Mouse (Mus musculus): ENCODE measurements around the gene Dock1.
A peak's percentile ranks its signal among the peaks of the same experiment; 100 is the strongest.

Gene Dock1

GRCm38 (mm10) chr7:134751496-134751895 lies 81.0 kb downstream of the Dock1 start:
- no peak for DNase-seq (ENCODE audit: low read depth, low spot score)

- no peak for DNase-seq (ENCODE audit: low read depth, low spot score)
These were observed 83.0 kb downstream of the Dock1 start for GRCm38 (mm10) chr7:134753417-134753816.

DNA sequence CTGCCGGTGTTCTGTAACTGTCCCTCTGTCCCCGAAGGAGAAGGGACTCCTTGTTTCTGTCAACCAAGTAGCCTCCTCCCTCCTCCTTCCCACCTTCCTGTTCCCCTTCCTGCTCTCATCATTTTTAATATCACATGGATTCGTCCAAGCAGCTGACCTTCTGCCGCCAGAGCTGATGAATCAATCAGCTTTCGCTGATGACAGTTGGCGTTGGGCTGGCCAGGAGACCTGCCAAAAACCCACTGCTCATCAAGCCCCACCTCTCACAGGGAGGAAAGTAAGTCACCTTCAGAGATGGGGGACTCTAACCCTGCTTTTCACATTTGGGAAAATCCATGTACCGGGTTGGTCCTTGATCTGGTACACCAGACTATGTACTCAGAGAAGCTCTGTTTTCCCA lies 87.2 kb downstream of the Dock1 start:
- DNase-seq (ENCODE audit: low read depth, low spot score) = no peak

- no peak for DNase-seq (ENCODE audit: low read depth, low spot score)
These were observed 91.3 kb downstream of the Dock1 start for GRCm38 (mm10) chr7:134761799-134762198.

DNA sequence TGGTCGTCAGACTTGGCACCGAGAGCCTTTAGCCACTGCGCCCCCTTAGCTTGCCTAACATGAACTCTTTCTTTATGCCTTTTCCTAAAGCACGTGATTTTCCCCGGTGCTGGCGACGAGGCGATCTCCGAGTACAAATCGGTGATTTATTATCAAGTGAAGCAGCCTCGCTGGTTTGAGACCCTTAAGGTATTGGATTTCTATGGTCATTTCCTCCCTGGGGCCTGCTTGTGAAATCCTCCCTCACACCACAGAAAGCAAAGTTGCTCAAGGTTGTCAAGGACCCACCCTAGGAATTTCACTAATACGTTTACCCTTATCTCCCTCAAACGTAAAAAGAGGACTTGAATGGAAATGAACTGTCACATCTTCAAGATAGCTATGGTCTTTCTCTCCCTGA lies 94.7 kb downstream of the Dock1 start:
- DNase-seq (ENCODE audit: low read depth, low spot score) = no peak

GRCm38 (mm10) chr7:134771314-134771713 lies 100.9 kb downstream of the Dock1 start:
- no peak for DNase-seq (ENCODE audit: low read depth, low spot score)

DNA sequence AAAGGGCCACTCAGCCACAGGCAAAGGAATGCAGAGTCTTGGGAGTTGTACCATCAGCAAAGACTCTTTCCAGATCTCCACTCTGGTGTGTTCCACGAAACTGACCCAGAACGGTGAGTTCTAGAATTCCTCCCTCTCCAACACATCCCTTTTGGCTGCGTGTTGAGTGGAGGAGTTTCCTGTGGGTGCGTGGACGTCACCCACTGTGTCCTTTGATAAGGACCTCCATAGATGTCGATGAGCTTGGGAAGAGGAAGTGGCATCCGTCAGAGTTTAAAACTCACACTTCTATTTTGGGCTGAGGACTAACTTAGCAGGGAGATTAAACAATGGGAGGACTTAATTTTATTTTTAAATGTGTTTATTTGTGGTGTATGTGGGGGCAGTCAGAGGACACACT lies 101.9 kb downstream of the Dock1 start:
- no peak for DNase-seq (ENCODE audit: low read depth, low spot score)

DNA sequence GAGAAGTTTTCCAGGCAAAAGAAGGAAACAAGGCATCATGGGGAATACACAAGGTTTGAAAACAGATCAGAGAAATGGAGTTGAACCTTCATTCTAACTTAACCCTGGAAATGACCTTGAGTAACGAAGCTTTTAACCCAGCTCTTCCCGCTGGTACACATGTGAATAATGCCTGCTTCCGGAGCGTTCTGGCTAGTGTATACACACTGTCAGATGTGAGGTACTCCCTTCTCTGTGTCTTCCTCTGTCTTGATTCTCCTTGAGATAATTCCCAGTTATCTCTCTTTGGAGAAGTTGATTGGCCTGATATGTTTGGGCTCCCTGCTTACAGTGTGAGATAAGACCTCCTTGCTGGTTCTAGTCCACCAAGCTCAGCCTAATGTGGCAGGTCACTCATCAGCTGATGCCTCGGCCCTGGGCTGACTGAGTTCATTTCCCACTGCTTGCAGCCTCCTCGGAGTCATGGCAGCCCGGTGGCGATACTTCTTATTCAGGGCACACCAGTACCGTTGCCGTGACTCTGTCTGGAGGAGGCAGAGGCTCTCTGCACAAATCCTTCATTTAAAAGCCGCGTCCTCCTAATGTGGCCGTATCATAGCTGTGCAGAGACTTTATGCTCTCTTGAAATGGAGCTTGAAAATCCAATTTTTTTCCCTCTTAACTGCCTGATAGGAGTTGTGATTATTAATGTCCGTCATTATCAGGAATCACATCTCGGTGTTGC lies 102.6 kb downstream of the Dock1 start:
- DNase-seq (ENCODE audit: low read depth, low spot score) = no peak

DNA sequence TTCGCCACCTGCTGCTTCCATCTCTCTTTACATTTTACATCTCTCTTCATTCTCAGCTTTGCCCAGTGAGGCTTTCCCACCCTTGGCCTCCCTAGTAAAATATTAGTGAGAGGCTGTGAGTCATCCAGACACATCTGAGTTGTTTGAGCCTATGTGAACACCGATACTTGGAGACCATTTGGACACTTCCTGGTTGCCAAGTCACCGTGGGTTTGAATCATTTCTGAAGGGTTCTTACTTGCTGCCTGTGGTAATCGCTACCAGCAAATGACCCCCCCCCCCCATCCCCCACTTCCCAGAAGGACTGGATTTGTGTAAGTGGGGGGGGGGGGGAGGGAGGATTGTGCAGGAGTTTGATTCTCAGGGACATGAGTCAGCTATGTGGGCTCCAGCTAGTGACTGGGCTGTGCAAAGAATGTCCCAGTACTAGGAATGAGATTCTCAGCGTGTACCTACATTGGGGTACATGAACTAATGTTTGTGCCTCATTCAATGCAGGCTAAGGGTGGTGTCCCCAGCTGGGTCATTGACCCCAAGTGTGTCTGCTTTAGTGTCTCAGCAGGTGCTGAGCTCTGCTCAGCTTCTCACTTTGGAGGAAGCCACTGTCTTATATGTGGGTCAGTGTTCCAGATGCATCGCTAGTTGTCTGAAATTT lies 103.4 kb downstream of the Dock1 start:
- DNase-seq (ENCODE audit: low read depth, low spot score) = no peak

- DNase-seq (ENCODE audit: low read depth, low spot score) = peak; percentile 66
These were observed 104.2 kb downstream of the Dock1 start for GRCm38 (mm10) chr7:134774468-134775162.

DNA sequence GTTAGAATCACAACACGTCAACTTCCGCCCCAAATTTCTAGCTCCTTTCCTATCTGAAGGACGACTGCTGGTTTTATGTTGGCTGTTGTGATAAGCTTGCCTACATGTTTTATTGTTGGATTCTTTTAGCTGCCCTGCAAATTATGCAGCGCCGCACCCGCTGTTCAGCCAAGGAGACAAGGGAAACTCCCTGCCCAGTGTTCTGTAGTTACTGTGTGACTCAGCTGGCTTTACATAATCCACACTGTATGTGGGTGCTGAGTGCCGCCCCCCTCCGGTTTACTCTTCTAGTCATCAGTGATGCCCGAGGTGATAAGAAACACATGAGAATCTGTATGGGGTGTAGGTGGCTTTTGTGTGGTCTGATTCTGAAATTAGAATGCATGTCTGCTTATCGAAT lies 105.2 kb downstream of the Dock1 start:
- DNase-seq (ENCODE audit: low read depth, low spot score) = no peak

- DNase-seq (ENCODE audit: low read depth, low spot score) = no peak
These were observed 105.9 kb downstream of the Dock1 start for GRCm38 (mm10) chr7:134776306-134776705.

- no peak for DNase-seq (ENCODE audit: low read depth, low spot score)
These were observed 109.3 kb downstream of the Dock1 start for GRCm38 (mm10) chr7:134779761-134780160.

GRCm38 (mm10) chr7:134787110-134787509 lies 116.7 kb downstream of the Dock1 start:
- DNase-seq (ENCODE audit: low read depth, low spot score) = no peak

DNA sequence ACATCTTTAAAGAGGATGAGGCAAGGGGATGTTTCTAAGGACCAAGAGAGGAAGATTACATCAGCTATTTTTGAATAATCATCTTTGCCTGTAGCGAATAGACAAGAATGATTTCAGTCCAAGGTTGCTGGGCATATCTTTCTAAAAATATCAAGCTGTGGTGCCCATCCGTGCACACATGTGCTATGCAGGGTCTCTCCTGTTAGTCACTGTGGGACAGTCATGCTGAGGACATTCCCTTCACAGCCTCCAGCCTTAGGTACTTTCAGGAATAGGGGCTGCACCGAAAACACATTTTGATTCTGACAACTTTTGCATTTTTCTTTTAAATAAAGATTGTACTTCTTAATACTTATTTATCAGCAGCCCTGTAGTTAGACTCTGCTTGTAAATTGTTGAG lies 124.4 kb downstream of the Dock1 start:
- DNase-seq (ENCODE audit: low read depth, low spot score) = no peak

DNA sequence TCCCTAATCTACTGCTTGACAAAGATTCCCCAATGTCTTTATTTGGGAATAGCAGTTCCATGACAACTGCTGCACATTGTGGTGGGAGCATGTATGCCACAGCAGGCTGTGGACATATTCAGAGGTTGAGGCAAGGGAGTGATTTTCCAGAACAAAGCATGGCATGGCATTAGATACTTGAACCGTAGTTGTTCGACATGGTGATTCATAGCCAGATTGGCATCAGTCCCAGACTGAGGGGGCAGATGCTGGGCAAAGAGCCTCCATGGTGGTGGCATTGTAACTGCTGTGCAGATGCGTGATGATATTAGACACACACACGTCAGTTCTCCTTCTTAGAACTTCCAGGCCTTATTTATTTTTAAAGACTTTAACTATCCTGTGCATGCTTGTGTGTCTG lies 129.6 kb downstream of the Dock1 start:
- no peak for DNase-seq (ENCODE audit: low read depth, low spot score)

GRCm38 (mm10) chr7:134804422-134804821 lies 134.0 kb downstream of the Dock1 start:
- DNase-seq (ENCODE audit: low read depth, low spot score) = no peak

DNA sequence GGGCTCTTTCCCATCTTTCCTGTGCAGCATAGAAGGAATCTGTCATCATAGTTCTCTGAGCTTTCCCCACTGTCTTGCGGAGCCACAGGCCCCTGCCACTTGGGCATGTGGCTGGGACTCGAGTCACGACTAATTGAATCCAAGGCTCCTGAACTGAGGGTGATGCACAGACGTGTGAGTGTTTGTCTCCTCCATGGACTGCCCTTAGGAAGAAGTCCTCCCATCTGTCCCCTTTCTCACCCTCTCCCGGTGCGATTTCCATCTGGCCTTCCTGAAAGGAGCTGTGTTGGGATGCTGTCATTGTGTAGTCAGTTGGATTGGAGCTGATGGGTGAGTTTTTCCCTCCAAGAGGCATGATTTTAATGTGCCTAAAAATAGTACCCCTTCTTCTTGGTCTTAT lies 136.3 kb downstream of the Dock1 start:
- DNase-seq (ENCODE audit: low read depth, low spot score) = peak; percentile 34

DNA sequence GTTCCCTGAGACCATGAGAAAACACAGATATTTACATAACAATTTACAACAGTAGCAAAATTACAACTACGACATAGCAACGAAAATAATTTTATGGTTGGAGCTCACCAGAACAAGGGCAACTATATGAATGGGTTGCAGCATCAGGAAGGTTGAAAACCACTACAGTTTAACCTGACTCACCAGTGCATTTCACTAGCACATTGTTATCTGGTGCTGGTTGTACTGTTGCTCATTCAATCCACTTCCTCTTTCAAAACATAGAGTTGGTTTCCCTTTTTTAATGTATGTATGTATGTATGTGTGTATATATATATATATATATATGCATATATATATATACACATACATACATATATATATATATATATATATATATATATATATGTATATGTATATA lies 138.0 kb downstream of the Dock1 start:
- no peak for DNase-seq (ENCODE audit: low read depth, low spot score)

DNA sequence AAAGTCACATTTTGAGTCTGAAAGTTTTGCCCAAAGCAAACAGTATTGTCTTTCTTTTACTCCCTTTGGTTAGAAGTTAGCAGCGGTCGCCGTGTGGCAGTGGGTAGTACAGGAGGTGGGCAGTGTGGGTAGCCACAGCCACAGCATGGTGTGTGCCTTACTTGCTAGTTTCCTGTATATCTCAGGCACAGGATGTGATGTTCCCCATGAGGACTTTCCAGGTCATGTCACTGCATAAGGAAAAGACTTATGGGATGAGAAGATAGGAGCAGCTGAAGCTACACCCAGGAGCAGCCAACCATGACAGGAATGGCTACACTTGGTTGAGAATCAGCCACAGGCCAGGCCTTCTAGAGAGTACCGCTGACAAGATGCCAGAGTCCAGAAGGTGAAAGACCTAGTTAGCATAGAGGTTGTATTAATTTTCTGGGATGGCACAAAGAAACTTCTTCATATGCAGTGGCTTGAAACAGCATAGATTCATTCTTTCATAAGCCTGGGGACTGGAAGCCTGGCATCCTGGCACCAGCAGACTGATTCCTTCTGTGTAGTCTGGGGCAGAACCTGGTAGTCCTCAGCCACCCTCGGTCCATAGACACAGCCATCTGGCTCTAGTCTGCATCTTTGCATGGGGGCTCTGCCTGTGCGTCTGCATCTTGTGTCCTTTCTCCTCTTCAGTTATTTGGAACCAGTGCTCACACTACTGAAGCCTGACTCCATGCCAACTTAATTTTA lies 139.0 kb downstream of the Dock1 start:
- DNase-seq (ENCODE audit: low read depth, low spot score) = no peak

- DNase-seq (ENCODE audit: low read depth, low spot score) = no peak
These were observed 148.0 kb downstream of the Dock1 start for GRCm38 (mm10) chr7:134818471-134818870.

DNA sequence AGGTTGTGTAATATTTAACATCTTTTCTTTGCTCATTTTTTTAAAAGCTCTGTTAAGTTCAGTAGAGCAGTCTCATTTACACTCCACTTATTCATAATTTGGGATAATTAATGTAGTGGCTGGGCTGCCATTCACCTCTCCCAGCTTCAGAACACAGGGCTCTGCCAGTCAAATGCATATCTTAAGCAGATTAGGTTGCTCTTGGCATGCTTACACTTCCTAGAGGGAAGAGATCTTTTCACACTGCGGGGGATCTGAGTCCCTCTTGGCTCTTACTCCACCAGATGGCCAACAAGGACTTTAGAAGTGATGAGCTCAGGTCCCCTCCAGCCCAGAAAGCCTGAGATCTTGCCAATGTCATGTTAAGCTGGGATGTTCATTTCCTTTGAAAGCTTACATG lies 150.8 kb downstream of the Dock1 start:
- peak; percentile 24 for DNase-seq (ENCODE audit: low read depth, low spot score)

Data from brain, embryonic 18.5 days (tissue).